Mouse (Mus musculus) limb, embryonic 13.5 days (tissue): ENCODE measurements around the gene Adam15. TPM values are rescaled to one million over a fixed set of nuclear protein-coding genes. Genes with fewer than 3 reads are reported as not detected.

Experiments
- ATAC-seq: fragments of 200-750 bp; cut with Nextera tagmentation; 2 replicates; pipeline ENCODE4 v1.8.0; 2017; ENCODE audit warnings: low read depth, moderate number of reproducible peaks, moderate TSS enrichment; ENCODE audit not compliant: low FRiP score
- H3K27ac ChIP-seq: fragments of 300-500 bp; sonication (generic); 2 replicates; pipeline ENCODE4 v1.5.1; 2015; ENCODE audit warnings: inconsistent platforms, mild to moderate bottlenecking, moderate library complexity
- H3K27me3 ChIP-seq: fragments of 300-500 bp; sonication (generic); 2 replicates; pipeline ENCODE4 v1.6.1; 2015; ENCODE audit warnings: mild to moderate bottlenecking, inconsistent platforms
- H3K36me3 ChIP-seq: fragments of 300-500 bp; sonication (generic); 2 replicates; pipeline ENCODE4 v1.6.1; 2015; ENCODE audit warnings: inconsistent platforms, mild to moderate bottlenecking, moderate library complexity
- H3K4me1 ChIP-seq: fragments of 300-500 bp; sonication (generic); 2 replicates; pipeline ENCODE4 v1.6.1; 2015; ENCODE audit warnings: inconsistent platforms
- H3K4me2 ChIP-seq: fragments of 300-500 bp; sonication (generic); replicated peaks from 2 replicates; pipeline ENCODE4 v1.6.1; 2015; ENCODE audit warnings: inconsistent platforms, mild to moderate bottlenecking, moderate library complexity
- H3K4me3 ChIP-seq: fragments of 300-500 bp; sonication (generic); 2 replicates; pipeline ENCODE4 v1.5.1; 2015; ENCODE audit warnings: moderate library complexity, mild to moderate bottlenecking, inconsistent platforms
- H3K9ac ChIP-seq: fragments of 300-500 bp; sonication (generic); 2 replicates; pipeline ENCODE4 v1.6.1; 2015; ENCODE audit warnings: mild to moderate bottlenecking, inconsistent platforms
- H3K9me3 ChIP-seq: fragments of 300-500 bp; sonication (generic); 2 replicates; pipeline ENCODE4 v1.6.1; 2016; ENCODE audit warnings: inconsistent platforms
- WGBS: fragments of 180-500 bp; shearing (Covaris S2); methylation state at CpG from one replicate; pipeline ENCODE4 v1.1.7; 2015; 5-methylcytosine and 5-hydroxymethylcytosine counted together
- polyA plus RNA-seq: library from polyadenylated mRNA; unstranded; fragments of >200 nt; fragmentation: Nextera tagmentation; extraction: Ambion mirVana; gene quantifications from 2 replicates; pipeline ENCODE4 v1.2.1, GENCODE M21; 2015

Gene Adam15
- polyA plus RNA-seq, 1 experiment from 2014 or later = 52.2 TPM

DNA sequence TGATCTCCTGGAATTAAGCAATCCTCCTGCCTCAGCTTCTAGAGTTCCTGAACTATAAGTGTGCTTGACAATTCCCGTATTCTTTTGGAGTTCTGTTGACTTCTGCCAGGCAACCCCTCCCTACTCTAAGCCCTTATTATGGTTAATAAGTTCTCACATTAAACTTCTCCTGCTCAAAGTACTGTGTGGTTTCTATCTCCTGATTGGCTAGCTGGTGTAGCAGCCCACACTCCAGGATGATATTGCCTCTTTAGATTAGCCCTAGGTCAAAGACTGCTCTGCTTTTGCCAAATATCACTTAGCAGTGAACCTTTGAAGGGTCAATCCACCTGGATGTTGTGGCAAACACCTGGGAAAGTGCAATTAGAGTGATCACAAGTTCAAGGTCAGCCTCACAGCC lies 49.7 kb downstream of the Adam15 start:
- Histone ChIP-seq H3K4me3 (peak overlapping the region; percentile 33), H3K4me2 (peak overlapping the region; percentile 64), H3K4me1 (peaks cover 19% of the 10 kb centered on the region), H3K27me3 (no peaks in the 10 kb centered on the region), H3K27ac (no peak overlapping the region), H3K9me3 (no peaks in the 10 kb centered on the region), H3K36me3 (no peaks in the 10 kb centered on the region), H3K9ac (peak overlapping the region; percentile 53)
- WGBS = 36% methylated on average over 1 of the region's 1 CpGs
- no peak for ATAC-seq

- H3K9me3 ChIP-seq = no peaks in the 10 kb centered on the region
- no peaks in the 10 kb centered on the region for H3K27me3 ChIP-seq
- H3K36me3 ChIP-seq = no peaks in the 10 kb centered on the region
- H3K4me1 ChIP-seq = peaks cover 17% of the 10 kb centered on the region
- H3K27ac ChIP-seq = no peak overlapping the region
- ATAC-seq = no peak
- H3K9ac ChIP-seq = peak overlapping the region; percentile 53
- H3K4me3 ChIP-seq = peak overlapping the region; percentile 33
- 1% methylated on average over 14 of the region's 14 CpGs for WGBS
- H3K4me2 ChIP-seq = peak overlapping the region; percentile 64
Measured at GRCm38 (mm10) chr3:89299499-89299898, 50.3 kb downstream of the Adam15 start.

DNA sequence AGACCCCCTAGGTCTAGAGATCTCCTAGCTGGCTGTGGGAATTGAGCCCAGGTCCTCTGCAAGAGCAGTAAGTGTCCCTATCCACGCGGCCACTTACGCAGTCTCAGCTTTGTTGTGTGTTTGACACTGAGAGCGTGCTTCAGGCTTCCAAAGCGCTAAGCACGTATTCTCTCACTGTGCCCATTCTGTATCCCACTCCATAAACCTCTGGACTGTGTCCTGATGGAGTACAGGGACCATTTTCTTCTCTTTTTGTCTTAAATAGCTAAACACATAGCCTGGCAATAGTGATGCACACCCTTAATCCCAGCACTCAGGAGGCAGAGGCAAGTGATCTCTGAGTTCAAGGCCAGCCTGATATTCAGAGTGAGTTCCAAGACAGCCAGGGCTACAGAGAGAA lies 50.9 kb downstream of the Adam15 start:
- Histone ChIP-seq H3K36me3 (no peaks in the 10 kb centered on the region), H3K4me2 (peak overlapping the region; percentile 64; the same call in 1 of the 2 replicates), H3K9me3 (no peaks in the 10 kb centered on the region), H3K27ac (no peak overlapping the region), H3K9ac (no peak overlapping the region), H3K4me1 (peaks cover 14% of the 10 kb centered on the region), H3K27me3 (no peaks in the 10 kb centered on the region), H3K4me3 (no peak overlapping the region)
- WGBS = 88% methylated on average over 6 of the region's 6 CpGs
- no peak for ATAC-seq

GRCm38 (mm10) chr3:89296761-89297396 lies 52.9 kb downstream of the Adam15 start:
- no peak overlapping the region for H3K9ac ChIP-seq
- no peak overlapping the region for H3K4me2 ChIP-seq
- peaks cover 20% of the 10 kb centered on the region for H3K4me1 ChIP-seq
- WGBS = 79% methylated on average over 11 of the region's 11 CpGs
- no peaks in the 10 kb centered on the region for H3K36me3 ChIP-seq
- no peak overlapping the region for H3K27ac ChIP-seq
- no peak overlapping the region for H3K4me3 ChIP-seq
- H3K9me3 ChIP-seq = no peaks in the 10 kb centered on the region
- no peaks in the 10 kb centered on the region for H3K27me3 ChIP-seq
- ATAC-seq = no peak

GRCm38 (mm10) chr3:89295685-89296230 lies 54.0 kb downstream of the Adam15 start:
- Histone ChIP-seq H3K27me3 (no peaks in the 10 kb centered on the region), H3K9ac (no peak overlapping the region), H3K27ac (no peak overlapping the region), H3K4me3 (no peak overlapping the region), H3K4me2 (no peak overlapping the region), H3K9me3 (no peaks in the 10 kb centered on the region), H3K36me3 (no peaks in the 10 kb centered on the region), H3K4me1 (peaks cover 31% of the 10 kb centered on the region)
- 80% methylated on average over 8 of the region's 8 CpGs for WGBS
- no peak for ATAC-seq

DNA sequence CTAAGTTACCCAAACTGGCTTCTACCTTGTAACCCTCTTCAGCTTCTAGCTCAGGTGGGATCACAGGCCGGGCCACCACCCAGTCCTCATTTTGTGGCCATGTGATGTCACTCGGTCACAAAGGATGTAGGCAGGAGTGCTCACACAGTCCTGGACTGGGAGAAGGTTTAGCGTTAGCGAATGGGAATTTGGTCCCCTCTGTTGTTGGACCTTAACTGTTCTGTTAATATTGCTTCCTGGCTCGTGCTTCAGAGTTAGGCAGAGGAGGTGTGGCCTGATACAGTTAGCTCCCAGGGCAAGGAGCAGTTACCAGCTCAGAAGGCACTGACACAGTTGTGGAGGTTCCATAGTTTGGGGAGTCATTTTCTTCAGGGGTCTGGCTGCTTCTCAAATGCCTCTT lies 55.6 kb downstream of the Adam15 start:
- no peak for ATAC-seq
- H3K27ac ChIP-seq = no peak overlapping the region
- H3K9ac ChIP-seq = no peak overlapping the region
- H3K4me3 ChIP-seq = no peak overlapping the region
- H3K27me3 ChIP-seq = no peaks in the 10 kb centered on the region
- H3K4me2 ChIP-seq = no peak overlapping the region
- WGBS = 74% methylated on average over 5 of the region's 5 CpGs
- H3K36me3 ChIP-seq = no peaks in the 10 kb centered on the region
- no peaks in the 10 kb centered on the region for H3K9me3 ChIP-seq
- peaks cover 23% of the 10 kb centered on the region for H3K4me1 ChIP-seq

GRCm38 (mm10) chr3:89293247-89293918 lies 56.4 kb downstream of the Adam15 start:
- H3K36me3 ChIP-seq = no peaks in the 10 kb centered on the region
- H3K4me2 ChIP-seq = no peak overlapping the region
- no peak for ATAC-seq
- H3K9ac ChIP-seq = no peak overlapping the region
- no peaks in the 10 kb centered on the region for H3K27me3 ChIP-seq
- H3K27ac ChIP-seq = no peak overlapping the region
- WGBS = 90% methylated on average over 11 of the region's 11 CpGs
- no peaks in the 10 kb centered on the region for H3K9me3 ChIP-seq
- no peak overlapping the region for H3K4me3 ChIP-seq
- peaks cover 26% of the 10 kb centered on the region for H3K4me1 ChIP-seq

GRCm38 (mm10) chr3:89292303-89292702 lies 57.5 kb downstream of the Adam15 start:
- 0 out of 2 replicates have a peak, but pooled peaks have one; percentile 37 for ATAC-seq
- no peaks in the 10 kb centered on the region for H3K36me3 ChIP-seq
- H3K9me3 ChIP-seq = no peaks in the 10 kb centered on the region
- H3K4me1 ChIP-seq = peaks cover 34% of the 10 kb centered on the region
- no peak overlapping the region for H3K4me3 ChIP-seq
- H3K27me3 ChIP-seq = no peaks in the 10 kb centered on the region
- no peak overlapping the region for H3K9ac ChIP-seq
- no peak overlapping the region; the same call in 1 of the 2 replicates for H3K27ac ChIP-seq
- H3K4me2 ChIP-seq = no peak overlapping the region
- WGBS = 49% methylated on average over 5 of the region's 5 CpGs

GRCm38 (mm10) chr3:89291874-89292273 lies 57.9 kb downstream of the Adam15 start:
- Histone ChIP-seq H3K4me1 (peaks cover 34% of the 10 kb centered on the region), H3K36me3 (no peaks in the 10 kb centered on the region), H3K27ac (no peak overlapping the region; the same call in 1 of the 2 replicates), H3K27me3 (no peaks in the 10 kb centered on the region), H3K4me2 (no peak overlapping the region), H3K9ac (no peak overlapping the region), H3K9me3 (no peaks in the 10 kb centered on the region), H3K4me3 (no peak overlapping the region)
- WGBS = 65% methylated on average over 10 of the region's 10 CpGs
- ATAC-seq = no peak

Other genes starting within 250 kb of the Adam15 start
- not detected in 2 replicates for gene Gm43738, start 248.9 kb downstream of the Adam15 start, polyA plus RNA-seq
- 194 and 207 TPM in 2 replicates for gene Fdps, start 248.0 kb downstream of the Adam15 start, polyA plus RNA-seq
- gene Pklr, start 213.9 kb downstream of the Adam15 start, polyA plus RNA-seq = 0.33 and 0.68 TPM in 2 replicates
- 2.0 and 3.0 TPM in 2 replicates for gene Hcn3, start 189.8 kb downstream of the Adam15 start, polyA plus RNA-seq
- 32.3 and 36.6 TPM in 2 replicates for gene Clk2, start 185.2 kb downstream of the Adam15 start, polyA plus RNA-seq
- gene Scamp3, start 172.5 kb downstream of the Adam15 start, polyA plus RNA-seq = 115 and 119 TPM in 2 replicates
- 34.0 and 35.2 TPM in 2 replicates for gene Fam189b, start 166.9 kb downstream of the Adam15 start, polyA plus RNA-seq
- gene Gba, start 147.1 kb downstream of the Adam15 start, polyA plus RNA-seq = 35.6 and 40.2 TPM in 2 replicates
- gene Thbs3, start 134.8 kb downstream of the Adam15 start, polyA plus RNA-seq = 63.7 and 69.8 TPM in 2 replicates
- 202 and 205 TPM in 2 replicates for gene Mtx1, start 122.9 kb downstream of the Adam15 start, polyA plus RNA-seq
- gene Muc1, start 120.9 kb downstream of the Adam15 start, polyA plus RNA-seq = 0.64 and 1.1 TPM in 2 replicates
- gene Krtcap2, start 104.0 kb downstream of the Adam15 start, polyA plus RNA-seq = 332 and 333 TPM in 2 replicates
- 6.1 and 6.8 TPM in 2 replicates for gene Trim46, start 103.7 kb downstream of the Adam15 start, polyA plus RNA-seq
- gene Dpm3, start 90.6 kb downstream of the Adam15 start, polyA plus RNA-seq = 120 and 126 TPM in 2 replicates
- gene Slc50a1, start 79.4 kb downstream of the Adam15 start, polyA plus RNA-seq = 85.5 and 88.8 TPM in 2 replicates
- 44.0 and 46.2 TPM in 2 replicates for gene Efna1, start 68.9 kb downstream of the Adam15 start, polyA plus RNA-seq
- gene Efna3, start 27.0 kb downstream of the Adam15 start, polyA plus RNA-seq = 27.4 and 30.6 TPM in 2 replicates
- gene Efna4, start 12.0 kb downstream of the Adam15 start, polyA plus RNA-seq = 49.0 and 51.6 TPM in 2 replicates
- 0.27 and 0.34 TPM in 2 replicates for gene Dcst2, start 12.0 kb upstream of the Adam15 start, polyA plus RNA-seq
- 0.38 and 0.51 TPM in 2 replicates for gene Dcst1, start 15.3 kb upstream of the Adam15 start, polyA plus RNA-seq
- 1.1 and 2.0 TPM in 2 replicates for gene Zbtb7b, start 44.8 kb upstream of the Adam15 start, polyA plus RNA-seq
- not detected in 2 replicates for gene Lenep, start 52.8 kb upstream of the Adam15 start, polyA plus RNA-seq
- 27.1 and 28.2 TPM in 2 replicates for gene Flad1, start 61.9 kb upstream of the Adam15 start, polyA plus RNA-seq
- 508 and 542 TPM in 2 replicates for gene Cks1b, start 68.4 kb upstream of the Adam15 start, polyA plus RNA-seq
- gene Shc1, start 68.4 kb upstream of the Adam15 start, polyA plus RNA-seq = 102 and 108 TPM in 2 replicates
- gene Pygo2, start 80.2 kb upstream of the Adam15 start, polyA plus RNA-seq = 49.7 and 50.3 TPM in 2 replicates
- 34.1 and 35.2 TPM in 2 replicates for gene Pbxip1, start 86.7 kb upstream of the Adam15 start, polyA plus RNA-seq
- 59.9 and 60.4 TPM in 2 replicates for gene Pmvk, start 104.5 kb upstream of the Adam15 start, polyA plus RNA-seq
- 3.5 and 3.6 TPM in 2 replicates for gene Kcnn3, start 170.2 kb upstream of the Adam15 start, polyA plus RNA-seq